Mouse (Mus musculus): ENCODE results near the gene Cklf.

GRCm38 (mm10) chr8:104251461-104251860 is 800 bp downstream of the Cklf start:
- TF ChIP-seq POLR2A (IDR thresholded peaks at IDR 0.05; ENCODE audit: borderline replicate concordance, low read depth, low read length) (no peak), CTCF (IDR thresholded peaks at IDR 0.05; ENCODE audit: low read depth, low read length) (no peak)

Data from bone marrow macrophage, adult 2 months (primary cell).